Mouse (Mus musculus) MEL (cell line): Measurements from ENCODE around the gene Oat. TPM values are rescaled to one million over a fixed set of nuclear protein-coding genes. Genes with fewer than 3 reads are reported as not detected.
A peak's percentile ranks its signal among the peaks of the same experiment; 100 is the strongest.

Experiments used
- DNase-seq: peaks from one replicate; pipeline ENCODE4 v3.0.0; 2011; ENCODE audit warnings: low read depth, low spot score
- H3K27ac ChIP-seq: 2 replicates; pipeline ENCODE4 v1.5.1; 2012; ENCODE audit warnings: low read depth, mild to moderate bottlenecking, control low read depth, low read length, moderate library complexity; ENCODE audit not compliant: control insufficient read depth
- H3K27me3 ChIP-seq, 2 experiments: fragments of 150-350 bp in 1 of 2; sonication (generic) in 1 of 2; 2 replicates each; pipeline ENCODE4 v1.6.1; 2012; ENCODE audit warnings: low read length in 2 of 2, mild to moderate bottlenecking in 2 of 2, improper control_type of control experiment in 1 of 2, moderate library complexity in 1 of 2; ENCODE audit not compliant: insufficient read depth in 2 of 2, control insufficient read depth in 1 of 2
- H3K36me3 ChIP-seq, 2 experiments: 2 replicates each; pipeline ENCODE4 v1.6.1; 2012 to 2014; ENCODE audit warnings: low read length in 2 of 2, improper control_type of control experiment in 1 of 2, inconsistent platforms in 1 of 2, mild to moderate bottlenecking in 1 of 2; ENCODE audit not compliant: insufficient read depth in 2 of 2, control insufficient read depth in 1 of 2
- H3K4me1 ChIP-seq, 2 experiments: fragments of 150-350 bp in 1 of 2; sonication (generic) in 1 of 2; 2 replicates each; pipeline ENCODE4 v1.6.1; 2012; ENCODE audit warnings: low read length in 2 of 2, improper control_type of control experiment in 1 of 2, mild to moderate bottlenecking in 1 of 2; ENCODE audit not compliant: insufficient read depth in 2 of 2, control insufficient read depth in 1 of 2
- H3K4me3 ChIP-seq, 2 experiments: fragments of 150-350 bp in 1 of 2; sonication (generic) in 1 of 2; 2 replicates each; pipeline ENCODE4 v1.5.1; 2012; ENCODE audit warnings: low read depth in 2 of 2, low read length in 2 of 2, mild to moderate bottlenecking in 2 of 2, moderate library complexity in 2 of 2, control low read depth in 1 of 2, improper control_type of control experiment in 1 of 2; ENCODE audit not compliant: control insufficient read depth in 1 of 2, insufficient read depth in 1 of 2
- H3K79me2 ChIP-seq: 2 replicates; pipeline ENCODE4 v1.6.1; 2012; ENCODE audit warnings: mild to moderate bottlenecking, low read length, moderate library complexity; ENCODE audit not compliant: control insufficient read depth, poor library complexity, insufficient read depth
- H3K9ac ChIP-seq: 2 replicates; pipeline ENCODE4 v1.6.1; 2012; ENCODE audit warnings: low read depth, mild to moderate bottlenecking, control low read depth, low read length, moderate library complexity; ENCODE audit not compliant: control insufficient read depth, poor library complexity, severe bottlenecking
- H3K9me3 ChIP-seq: fragments of 150-350 bp; sonication (generic); replicated peaks from 2 replicates; pipeline ENCODE4 v1.6.1; 2012; ENCODE audit warnings: mild to moderate bottlenecking, low read length, improper control_type of control experiment, moderate library complexity; ENCODE audit not compliant: insufficient read depth
- CHD1 ChIP-seq: IDR thresholded peaks from 2 replicates; pipeline ENCODE4 v1.6.1; 2012; ENCODE audit warnings: low read depth, mild to moderate bottlenecking, inconsistent platforms, low read length, improper control_type of control experiment
- CHD2 ChIP-seq: IDR thresholded peaks from 2 replicates; pipeline ENCODE4 v1.6.1; 2011; ENCODE audit warnings: low read length, improper control_type of control experiment
- CTCF ChIP-seq, 3 experiments: IDR thresholded peaks in 2 of 3; conservative IDR thresholded peaks in 1 of 3; 2 replicates each; pipeline ENCODE4 v1.5.1; 2011 to 2012; ENCODE audit warnings: low read length in 3 of 3, low read depth in 2 of 3, mild to moderate bottlenecking in 2 of 3, improper control_type of control experiment in 1 of 3, inconsistent platforms in 1 of 3, mixed read lengths in 1 of 3, moderate library complexity in 1 of 3; ENCODE audit not compliant: control insufficient read depth in 1 of 3, insufficient read depth in 1 of 3, poor library complexity in 1 of 3, severe bottlenecking in 1 of 3
- EP300 ChIP-seq, 2 experiments: IDR thresholded peaks; 2 replicates each; pipeline ENCODE4 v1.6.1; 2011; ENCODE audit warnings: improper control_type of control experiment in 2 of 2, low read length in 2 of 2, low read depth in 1 of 2, mild to moderate bottlenecking in 1 of 2
- ETS1 ChIP-seq: IDR thresholded peaks from 2 replicates; pipeline ENCODE4 v1.6.1; 2012; ENCODE audit warnings: low read depth, mild to moderate bottlenecking, inconsistent platforms, low read length, improper control_type of control experiment, moderate library complexity
- HCFC1 ChIP-seq: IDR thresholded peaks from 2 replicates; pipeline ENCODE4 v1.6.1; 2012; ENCODE audit warnings: low read depth, mild to moderate bottlenecking, inconsistent platforms, low read length, improper control_type of control experiment, moderate library complexity
- JUND ChIP-seq: IDR thresholded peaks from 2 replicates; pipeline ENCODE4 v1.6.1; 2011; ENCODE audit warnings: low read depth, mild to moderate bottlenecking, improper control_type of control experiment, low read length
- MAFK ChIP-seq: IDR thresholded peaks from 2 replicates; pipeline ENCODE4 v1.6.1; 2011; ENCODE audit warnings: low read depth, mild to moderate bottlenecking, low read length, improper control_type of control experiment, borderline replicate concordance
- MAZ ChIP-seq: IDR thresholded peaks from 2 replicates; pipeline ENCODE4 v1.6.1; 2012; ENCODE audit warnings: low read depth, mild to moderate bottlenecking, inconsistent platforms, low read length, improper control_type of control experiment
- MEF2A ChIP-seq: IDR thresholded peaks from 2 replicates; pipeline ENCODE4 v1.6.1; 2014; ENCODE audit warnings: low read depth, mild to moderate bottlenecking, inconsistent platforms, low read length, improper control_type of control experiment; ENCODE audit not compliant: poor library complexity, insufficient replicate concordance, severe bottlenecking; ENCODE audit errors: extremely low read depth
- MYB ChIP-seq: IDR thresholded peaks from 2 replicates; pipeline ENCODE4 v1.6.1; 2011; ENCODE audit warnings: mild to moderate bottlenecking, low read depth, low read length, improper control_type of control experiment
- NRF1 ChIP-seq: IDR thresholded peaks from 2 replicates; pipeline ENCODE4 v1.6.1; 2014; ENCODE audit warnings: low read depth, mild to moderate bottlenecking, inconsistent platforms, low read length, improper control_type of control experiment, moderate library complexity; ENCODE audit not compliant: poor library complexity, insufficient read depth, severe bottlenecking
- POLR2A ChIP-seq, 2 experiments: IDR thresholded peaks; 2 replicates each; pipeline ENCODE4 v1.6.1; 2011 to 2012; ENCODE audit warnings: low read length in 2 of 2, mild to moderate bottlenecking in 2 of 2, control low read depth in 1 of 2, improper control_type of control experiment in 1 of 2, low read depth in 1 of 2, moderate library complexity in 1 of 2; ENCODE audit not compliant: control insufficient read depth in 1 of 2, insufficient read depth in 1 of 2, poor library complexity in 1 of 2
- POLR2AphosphoS2 ChIP-seq: IDR thresholded peaks from 2 replicates; pipeline ENCODE4 v1.6.1; 2011; ENCODE audit warnings: low read length, improper control_type of control experiment
- SIN3A ChIP-seq: IDR thresholded peaks from 2 replicates; pipeline ENCODE4 v1.6.1; 2012; ENCODE audit warnings: low read length, improper control_type of control experiment, inconsistent platforms
- SMC3 ChIP-seq: IDR thresholded peaks from 2 replicates; pipeline ENCODE4 v1.6.1; 2011; ENCODE audit warnings: low read depth, low read length, improper control_type of control experiment
- UBTF ChIP-seq: IDR thresholded peaks from 2 replicates; pipeline ENCODE4 v1.6.1; 2012; ENCODE audit warnings: low read depth, mild to moderate bottlenecking, inconsistent platforms, low read length, improper control_type of control experiment, moderate library complexity, borderline replicate concordance; ENCODE audit not compliant: insufficient read depth
- USF1 ChIP-seq: IDR thresholded peaks from 2 replicates; pipeline ENCODE4 v1.6.1; 2014; ENCODE audit warnings: low read depth, mild to moderate bottlenecking, inconsistent platforms, low read length, improper control_type of control experiment, moderate library complexity
- ZC3H11A ChIP-seq: IDR thresholded peaks from 2 replicates; pipeline ENCODE4 v1.6.1; 2012; ENCODE audit warnings: low read depth, mild to moderate bottlenecking, inconsistent platforms, low read length, improper control_type of control experiment
- ZKSCAN1 ChIP-seq: IDR thresholded peaks from 2 replicates; pipeline ENCODE4 v1.6.1; 2012; ENCODE audit warnings: low read depth, mild to moderate bottlenecking, inconsistent platforms, low read length, improper control_type of control experiment, moderate library complexity
- polyA plus RNA-seq, 2 experiments: library from polyadenylated mRNA; stranded (reverse) in 1 of 2; unstranded in 1 of 2; fragments of >175 nt in 1 of 2; fragments of >200 nt in 1 of 2; gene quantifications; 2 replicates each; pipeline versions ENCODE4 v1.2.1 to v1.2.4; 2012; ENCODE audit warnings: low replicate concordance in 2 of 2, low read depth in 1 of 2; ENCODE audit not compliant: insufficient read length in 2 of 2, insufficient read depth in 1 of 2, missing spikeins in 1 of 2
- total RNA-seq: library from RNA; depleted of rRNA; stranded (reverse); fragments of 300-350 nt; gene quantifications from 2 replicates; pipeline ENCODE4 v1.2.3, GENCODE M21; 2012

The Oat gene
- total and polyA plus RNA-seq, 3 experiments, result 190 to 226 (median 209) TPM

GRCm38 (mm10) chr7:132610468-132611318 lies 34.5 kb upstream of the Oat start, which contains the start of gene Lhpp (continued):
- TF ChIP-seq NRF1 (no peak), JUND (no peak), EP300 (IDR thresholded peaks at IDR 0.05; ENCODE audit: low read depth in 1 of 2, low read length in 2 of 2) (no peak), ZC3H11A (no peak), CTCF (IDR thresholded peaks at IDR 0.05 in 2 of 3, conservative IDR thresholded peaks at IDR 0.05 in 1 of 3; ENCODE audit: control insufficient read depth in 1 of 3, insufficient read depth in 1 of 3, low read depth in 2 of 3, low read length in 3 of 3, poor library complexity in 1 of 3, severe bottlenecking in 1 of 3) (no peak), MAFK (no peak), MYB (no peak), POLR2A (IDR thresholded peaks at IDR 0.05; ENCODE audit: control insufficient read depth in 1 of 2, insufficient read depth in 1 of 2, low read depth in 1 of 2, low read length in 2 of 2, poor library complexity in 1 of 2) (peak in 1 of 2 experiments; percentile 83)

GRCm38 (mm10) chr7:132608316-132609020 lies 32.3 kb upstream of the Oat start:
- TF ChIP-seq CHD2 (no peak), POLR2AphosphoS2 (no peak), ZKSCAN1 (no peak), MAZ (no peak), SIN3A (no peak), UBTF (no peak), ETS1 (no peak), HCFC1 (no peak), USF1 (no peak), CHD1 (no peak), MEF2A (no peak), SMC3 (no peak), MYB (no peak)
- TF ChIP-seq, all 39 proteins: peak for 0
- Histone ChIP-seq H3K9me3 (no peaks in the 10 kb centered on the region), H3K36me3 (peaks cover 0 to 16% of the 10 kb centered on the region in 2 experiments; a peak in 2 of 4 replicates), H3K4me1 (peaks cover 5 to 21% of the 10 kb centered on the region in 2 experiments), H3K4me3 (no peak overlapping the region), H3K27me3 (no peaks in the 10 kb centered on the region; a peak in 1 of 4 replicates), H3K9ac (no peak overlapping the region), H3K27ac (no peak overlapping the region), H3K79me2 (no peaks in the 10 kb centered on the region)
- no peak for DNase-seq
